Mouse (Mus musculus) stomach, postnatal 0 days (tissue): ENCODE results near the gene Vmn1r55.

ENCODE experiments used
- CTCF ChIP-seq: IDR thresholded peaks from 2 replicates; pipeline ENCODE4 v1.5.1; 2016; ENCODE audit warnings: antibody characterized with exemption, low read depth, mild to moderate bottlenecking, moderate library complexity
- EP300 ChIP-seq: optimal IDR thresholded peaks from 2 replicates; pipeline ENCODE3; 2016; ENCODE audit warnings: antibody characterized with exemption

DNA sequence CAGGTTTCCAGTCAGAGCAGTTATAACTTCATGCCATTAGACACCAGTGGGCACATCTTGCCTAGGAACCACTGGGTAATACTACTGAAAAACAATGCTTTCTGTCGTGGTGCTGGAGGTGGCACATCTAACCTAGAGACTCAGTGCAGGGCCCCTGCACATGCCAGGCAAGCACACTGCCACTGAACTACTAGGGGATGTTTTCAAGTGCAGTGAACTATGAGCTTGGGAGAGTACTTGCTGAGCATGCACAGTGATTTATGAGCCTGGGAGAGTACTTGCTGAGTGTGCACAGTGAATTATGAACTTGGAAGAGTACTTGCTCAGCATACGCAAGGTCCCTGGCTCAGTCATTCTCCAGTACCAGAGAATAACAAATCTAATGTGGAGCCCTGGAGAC lies 46.9 kb downstream of the Vmn1r55 start:
- TF ChIP-seq CTCF = no peak
- no peak for TF ChIP-seq EP300
